ENCODE assay signal across 9 mouse cellular contexts in the genomic region with DNA sequence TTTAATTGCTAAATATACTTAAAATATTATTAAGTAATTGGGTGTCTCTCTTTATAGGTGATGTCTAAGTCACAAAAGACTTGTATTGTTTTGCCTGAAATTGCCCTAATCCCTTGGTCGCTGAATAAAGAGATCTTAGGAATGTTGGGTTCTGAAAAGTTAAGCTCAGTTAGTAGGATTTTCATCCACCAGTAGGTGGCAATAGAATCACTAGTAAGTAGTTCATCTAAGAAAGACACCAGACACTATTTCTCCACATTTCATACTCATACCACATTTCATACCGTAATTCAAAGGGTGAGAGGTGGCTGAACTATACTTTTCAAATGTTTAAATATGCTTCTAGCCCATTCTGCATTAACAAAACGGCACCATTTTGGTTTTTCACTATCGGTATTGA. TPM values are rescaled to one million over a fixed set of nuclear protein-coding genes. Genes with fewer than 3 reads are reported as not detected.
DNase-seq lines count a peak whose midpoint lies in the region; ATAC-seq lines count a peak whose summit lies in the region.
"Had no signal": no experiment of that assay in that cellular context is flagged by ENCODE, and none has a peak within 500 bp of the region (broad histone marks: within the 10 kb centered on the region; RNA-seq: fewer than 3 reads in every experiment).

No protein-coding gene starts in this region.

- intact Hi-C loops in gastrocnemius, postnatal 14 days (cut with DNase I; ENCODE audit: low total_unique reads) = loop anchor here (5.0 kb wide), 1 partner anchor 319 kb away; no protein-coding TSS in a partner anchor

- H3K4me3 ChIP-seq in hindbrain, embryonic 11.5 days (ENCODE audit: low read depth, low read length) = no peak overlapping the region
- no peak overlapping the region for H3K4me3 ChIP-seq in hindbrain, embryonic 12.5 days
- H3K4me3 ChIP-seq in kidney, embryonic 15.5 days (replicated peaks) = no peak overlapping the region

- no peaks in the 10 kb centered on the region for H3K27me3 ChIP-seq in hindbrain, embryonic 11.5 days (ENCODE audit: control insufficient read depth, insufficient read depth, low read length)
- no peaks in the 10 kb centered on the region for H3K27me3 ChIP-seq in hindbrain, embryonic 12.5 days
- no peaks in the 10 kb centered on the region for H3K27me3 ChIP-seq in kidney, embryonic 15.5 days

- no peaks in the 10 kb centered on the region for H3K36me3 ChIP-seq in hindbrain, embryonic 11.5 days (ENCODE audit: control insufficient read depth, insufficient read depth, low read length)
- no peaks in the 10 kb centered on the region for H3K36me3 ChIP-seq in hindbrain, embryonic 12.5 days
- no peaks in the 10 kb centered on the region for H3K36me3 ChIP-seq in kidney, embryonic 15.5 days

- no peaks in the 10 kb centered on the region for H3K4me1 ChIP-seq in hindbrain, embryonic 11.5 days (replicated peaks; ENCODE audit: control insufficient read depth, insufficient read depth, low read length)
- no peaks in the 10 kb centered on the region for H3K4me1 ChIP-seq in hindbrain, embryonic 12.5 days
- H3K4me1 ChIP-seq in kidney, embryonic 15.5 days = no peaks in the 10 kb centered on the region

- H3K9ac ChIP-seq in hindbrain, embryonic 11.5 days (ENCODE audit: low read depth, low read length) = no peak overlapping the region
- H3K9ac ChIP-seq in hindbrain, embryonic 12.5 days = no peak overlapping the region
- H3K9ac ChIP-seq in kidney, embryonic 15.5 days = no peak overlapping the region

- H3K9me3 ChIP-seq in hindbrain, embryonic 11.5 days (ENCODE audit: control insufficient read depth, low read length) = no peaks in the 10 kb centered on the region
- no peaks in the 10 kb centered on the region for H3K9me3 ChIP-seq in hindbrain, embryonic 12.5 days (replicated peaks)
- H3K9me3 ChIP-seq in kidney, embryonic 15.5 days (replicated peaks) = no peaks in the 10 kb centered on the region

- WGBS in hindbrain, embryonic 11.5 days = 58% methylated on average over 4 of the region's 4 CpGs
- WGBS in hindbrain, embryonic 12.5 days = 50% methylated on average over 4 of the region's 4 CpGs
- 51% methylated on average over 4 of the region's 4 CpGs for WGBS in kidney, embryonic 15.5 days

- H3K27ac ChIP-seq in hindbrain, embryonic 11.5 days (ENCODE audit: low read depth, low read length) = no peak overlapping the region
- H3K27ac ChIP-seq in hindbrain, embryonic 12.5 days = no peak overlapping the region
- H3K27ac ChIP-seq in kidney, embryonic 15.5 days = no peak overlapping the region

- ATAC-seq in hindbrain, embryonic 11.5 days (ENCODE audit: low FRiP score) = peak; percentile 43; the same call in 1 of the 2 replicates
- no peak for ATAC-seq in hindbrain, embryonic 12.5 days (ENCODE audit: low FRiP score)
- no peak; the same call in 1 of the 2 replicates for ATAC-seq in kidney, embryonic 15.5 days (replicated peaks; ENCODE audit: low FRiP score)

- DNase-seq in hindbrain, embryonic 11.5 days (ENCODE audit: low spot score) = peak; percentile 43
- DNase-seq in lung, postnatal 25 days (ENCODE audit: low spot score) = peak; percentile 1
- DNase-seq in lung, adult 18-20 months = no peak
- DNase-seq in embryo, embryonic 11 days = peak; percentile 75
- DNase-seq in retina, embryonic 14.5 days (ENCODE audit: low spot score) = peak; percentile 79
- DNase-seq in gastrocnemius, postnatal 14 days = no peak

- H3K4me2 ChIP-seq in hindbrain, embryonic 11.5 days (replicated peaks; ENCODE audit: low read depth, low read length) = no peak overlapping the region
- H3K4me2 ChIP-seq in hindbrain, embryonic 12.5 days (replicated peaks) = no peak overlapping the region
- no peak overlapping the region for H3K4me2 ChIP-seq in kidney, embryonic 15.5 days

RNA-seq across cellular contexts. Expression of gene Muc15, which starts 57.8 kb away (rescaled TPM):
- 0.06 and 0.25 TPM in 2 replicates for polyA plus RNA-seq in hindbrain, embryonic 11.5 days (2014; fragmentation: Nextera tagmentation; extraction: Ambion mirVana)
- 0.32 TPM in 1 of 2 replicates, not detected in the other for polyA plus RNA-seq in hindbrain, embryonic 12.5 days (2016; fragmentation: Nextera tagmentation; extraction: Ambion mirVana)
- not detected for total RNA-seq in gastrocnemius, postnatal 14 days (2021)
- polyA plus RNA-seq in kidney, embryonic 15.5 days (2015; fragmentation: Nextera tagmentation; extraction: Ambion mirVana) = not detected in 2 replicates
- total RNA-seq: hematopoietic stem cell, adult 5-6 weeks had no signal

Comparison
In these comparisons a context has a peak if more than half of its experiments do, and no peak if none do; other contexts are left out.
1. DNase-seq: peak in hindbrain, embryonic 11.5 days (single experiment), lung, postnatal 25 days (single experiment), embryo, embryonic 11 days (single experiment) and retina, embryonic 14.5 days (single experiment); none in lung, adult 18-20 months (0 of 2) and gastrocnemius, postnatal 14 days (single experiment).